Mouse (Mus musculus): Measurements from ENCODE around the gene Gm20458.

DNA sequence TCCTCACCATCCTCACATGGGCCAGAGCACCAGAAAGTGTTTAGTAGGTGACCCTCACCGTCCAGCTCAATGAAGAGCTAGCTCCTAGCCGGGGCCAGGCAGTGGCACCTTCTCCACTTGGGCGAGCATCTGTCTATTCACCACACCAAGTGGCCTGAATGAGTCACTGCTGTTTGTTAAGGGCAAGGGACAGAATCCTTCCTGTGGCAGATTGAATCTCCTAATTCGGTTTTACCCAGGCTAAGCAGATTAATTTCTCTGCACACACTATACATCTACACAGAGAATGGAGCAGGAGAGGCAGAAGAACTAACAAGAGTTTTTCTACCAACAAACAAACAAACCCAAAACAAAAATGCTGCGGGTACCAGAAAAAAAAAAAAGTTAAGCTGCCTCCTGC is 33.8 kb upstream of the Gm20458 start:
- TF ChIP-seq CTCF (IDR thresholded peaks at IDR 0.05; ENCODE audit: extremely low read depth, insufficient read depth, low read length), result no peak
- TF ChIP-seq POLR2A (IDR thresholded peaks at IDR 0.05; ENCODE audit: extremely low read depth, insufficient read depth, low read length), result no peak
